Mouse (Mus musculus): ENCODE results near the gene Cd300a.
"Not testable (repeated sequence)": the region's sequence is repeated elsewhere in the genome, so short reads cannot be mapped to it uniquely, and the experiment has no call there.

GRCm38 (mm10) chr11:114909538-114909937 is 19.7 kb downstream of the Cd300a start:
- TF ChIP-seq CTCF (IDR thresholded peaks at IDR 0.05; ENCODE audit: low read depth): peak; percentile 52
- not testable (repeated sequence) for TF ChIP-seq EP300 (IDR thresholded peaks at IDR 0.05; ENCODE audit: low read depth)
